Mouse (Mus musculus) thymus, adult 18-20 months (tissue): ENCODE results near the gene Psmd11.
"Not testable (repeated sequence)": the region's sequence is repeated elsewhere in the genome, so short reads cannot be mapped to it uniquely, and the experiment has no call there.

Experiments
- DNase-seq, 2 experiments: peaks; one replicate each; pipeline ENCODE4 v3.0.0; 2022; ENCODE audit warnings: mixed read lengths in 2 of 2

The Psmd11 gene

GRCm38 (mm10) chr11:80429009-80429475 is 627 bp downstream of the Psmd11 start:
- DNase-seq: peak; percentile 29 to 35

- no peak for DNase-seq
Observed at GRCm38 (mm10) chr11:80429500-80430166, 1.2 kb downstream of the Psmd11 start.

- DNase-seq: no peak
Observed at GRCm38 (mm10) chr11:80430366-80430910, 2.0 kb downstream of the Psmd11 start.

- DNase-seq: no peak
Observed at GRCm38 (mm10) chr11:80446916-80447315, 18.5 kb downstream of the Psmd11 start.

- no peak for DNase-seq
Observed at GRCm38 (mm10) chr11:80449859-80450258, 21.4 kb downstream of the Psmd11 start.

GRCm38 (mm10) chr11:80452242-80452641 is 23.8 kb downstream of the Psmd11 start:
- no peak for DNase-seq

GRCm38 (mm10) chr11:80453198-80453597 is 24.8 kb downstream of the Psmd11 start:
- no peak for DNase-seq

GRCm38 (mm10) chr11:80463605-80464130 is 35.3 kb downstream of the Psmd11 start:
- not testable (repeated sequence) for DNase-seq

GRCm38 (mm10) chr11:80471836-80472605 is 43.6 kb downstream of the Psmd11 start:
- DNase-seq: no peak

GRCm38 (mm10) chr11:80474175-80474691 is 45.8 kb downstream of the Psmd11 start:
- no peak for DNase-seq

GRCm38 (mm10) chr11:80474846-80475245 is 46.4 kb downstream of the Psmd11 start:
- no peak for DNase-seq

GRCm38 (mm10) chr11:80475544-80475943 is 47.1 kb downstream of the Psmd11 start:
- DNase-seq: no peak

- DNase-seq: peak; percentile 86
Observed at GRCm38 (mm10) chr11:80476222-80477189, 48.1 kb downstream of the Psmd11 start, which contains the start of gene Cdk5r1. TSS of gene Cdk5r1 (plus strand) at chr11:80477023.

- DNase-seq: peak; percentile 30 to 40
Observed at GRCm38 (mm10) chr11:80477341-80478199, 49.2 kb downstream of the Psmd11 start.

- DNase-seq: no peak
Observed at GRCm38 (mm10) chr11:80478694-80479412, 50.4 kb downstream of the Psmd11 start.

- DNase-seq: no peak
Observed at GRCm38 (mm10) chr11:80479425-80479824, 51.0 kb downstream of the Psmd11 start.

- DNase-seq: no peak
Observed at GRCm38 (mm10) chr11:80479906-80480866, 51.8 kb downstream of the Psmd11 start.

GRCm38 (mm10) chr11:80481409-80482050 is 53.1 kb downstream of the Psmd11 start:
- no peak for DNase-seq
